Mouse (Mus musculus): Measurements from ENCODE around the gene Lifr.

- no peak for TF ChIP-seq CTCF (IDR thresholded peaks at IDR 0.05; ENCODE audit: extremely low read depth, insufficient read length, insufficient replicate concordance, low read depth, low read length)
- TF ChIP-seq POLR2A (IDR thresholded peaks at IDR 0.05; ENCODE audit: low read depth, low read length), result no peak
Observed at GRCm38 (mm10) chr15:7217273-7217598, 126.8 kb downstream of the Lifr start.
